Mouse (Mus musculus) brain, embryonic 14.5 days (tissue): ENCODE measurements around the gene Thap11.
A peak's percentile ranks its signal among the peaks of the same experiment; 100 is the strongest.

Experiments used
- CTCF ChIP-seq: fragments of 200-500 bp; IDR thresholded peaks from 2 replicates; pipeline ENCODE4 v1.5.1; 2012; ENCODE audit warnings: inconsistent platforms, mild to moderate bottlenecking, moderate library complexity, borderline replicate concordance; ENCODE audit not compliant: insufficient read depth, insufficient read length; ENCODE audit errors: extremely low read depth
- POLR2A ChIP-seq: fragments of 200-500 bp; IDR thresholded peaks from 2 replicates; pipeline ENCODE4 v1.6.1; 2012; ENCODE audit warnings: mild to moderate bottlenecking, inconsistent platforms, borderline replicate concordance; ENCODE audit not compliant: poor library complexity, insufficient read depth, insufficient read length, severe bottlenecking; ENCODE audit errors: extremely low read depth

DNA sequence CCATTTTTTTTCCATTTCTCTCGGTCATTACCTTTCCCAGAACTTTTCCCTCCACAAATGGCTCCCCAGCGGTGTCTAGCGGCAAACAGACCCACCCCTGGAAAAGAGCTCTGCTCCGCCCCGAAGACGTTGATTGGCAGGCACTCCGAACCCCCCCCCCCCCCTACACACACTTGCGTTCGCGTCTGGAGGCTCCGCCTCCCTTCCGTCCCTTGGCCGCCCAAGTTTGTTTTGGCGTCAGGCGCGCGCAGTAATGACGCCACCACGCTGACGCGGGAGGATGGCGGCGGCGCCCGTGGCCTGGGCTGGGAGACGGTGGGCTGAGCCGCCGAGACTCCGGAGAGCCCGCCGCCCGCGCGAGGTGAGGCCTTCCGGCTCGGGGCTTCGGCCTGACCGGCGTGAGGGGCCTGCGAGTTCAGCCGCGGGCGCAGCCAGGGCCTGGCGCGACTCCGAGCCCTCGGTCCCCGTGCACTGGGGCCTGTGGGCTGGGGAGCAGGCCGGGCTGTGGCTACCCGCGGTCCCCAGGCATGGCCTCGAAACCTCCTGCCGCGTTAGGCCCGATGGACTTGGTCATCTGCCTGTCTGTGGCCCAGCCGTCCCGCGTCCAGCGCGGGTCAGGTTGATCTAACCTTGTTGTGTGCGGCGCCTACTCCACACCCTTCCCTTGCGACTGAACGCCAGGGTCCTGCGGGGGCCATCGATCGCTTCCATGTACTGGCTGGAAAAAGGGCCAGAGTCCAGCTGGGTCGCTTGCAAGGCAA is 45.4 kb downstream of the Thap11 start, which contains the start of gene Pskh1:
- TF ChIP-seq POLR2A (peak; percentile 96), CTCF (no peak)
